Mouse (Mus musculus) limb, embryonic 15.5 days (tissue): ENCODE results near the gene Armc9. TPM values are rescaled to one million over a fixed set of nuclear protein-coding genes. Genes with fewer than 3 reads are reported as not detected.

Experiments
- ATAC-seq: fragments of 200-750 bp; cut with Nextera tagmentation; 2 replicates; pipeline ENCODE4 v1.8.0; 2017; ENCODE audit warnings: low read depth, moderate TSS enrichment; ENCODE audit not compliant: insufficient number of reproducible peaks, low FRiP score, low TSS enrichment
- H3K27ac ChIP-seq: fragments of 300-500 bp; sonication (generic); 2 replicates; pipeline ENCODE4 v1.5.1; 2015; ENCODE audit warnings: moderate library complexity, mild to moderate bottlenecking, inconsistent platforms
- H3K27me3 ChIP-seq: fragments of 300-500 bp; sonication (generic); 2 replicates; pipeline ENCODE4 v1.6.1; 2015; ENCODE audit warnings: inconsistent platforms
- H3K36me3 ChIP-seq: fragments of 300-500 bp; sonication (generic); 2 replicates; pipeline ENCODE4 v1.6.1; 2015; ENCODE audit warnings: inconsistent platforms
- H3K4me1 ChIP-seq: fragments of 300-500 bp; sonication (generic); 2 replicates; pipeline ENCODE4 v1.6.1; 2015; ENCODE audit warnings: inconsistent platforms
- H3K4me2 ChIP-seq: fragments of 300-500 bp; sonication (generic); 2 replicates; pipeline ENCODE4 v1.6.1; 2015; ENCODE audit warnings: mild to moderate bottlenecking, inconsistent platforms
- H3K4me3 ChIP-seq: fragments of 300-500 bp; sonication (generic); 2 replicates; pipeline ENCODE4 v1.5.1; 2015; ENCODE audit warnings: mild to moderate bottlenecking, inconsistent platforms
- H3K9ac ChIP-seq: fragments of 300-500 bp; sonication (generic); 2 replicates; pipeline ENCODE4 v1.6.1; 2015; ENCODE audit warnings: inconsistent platforms
- H3K9me3 ChIP-seq: fragments of 300-500 bp; sonication (generic); 2 replicates; pipeline ENCODE4 v1.6.1; 2016; ENCODE audit warnings: inconsistent platforms
- WGBS: fragments of 180-500 bp; shearing (Covaris S2); methylation state at CpG from one replicate; pipeline ENCODE4 v1.1.7; 2015; 5-methylcytosine and 5-hydroxymethylcytosine counted together
- polyA plus RNA-seq: library from polyadenylated mRNA; unstranded; fragments of >200 nt; fragmentation: Nextera tagmentation; extraction: Ambion mirVana; gene quantifications from 2 replicates; pipeline ENCODE4 v1.2.1, GENCODE M21; 2015

The Armc9 gene
- polyA plus RNA-seq, 1 experiment from 2014 or later = 19.2 TPM

- peaks cover 10% of the 10 kb centered on the region for H3K4me1 ChIP-seq
- H3K36me3 ChIP-seq = no peaks in the 10 kb centered on the region
- no peaks in the 10 kb centered on the region for H3K27me3 ChIP-seq
- no peak overlapping the region for H3K27ac ChIP-seq
- H3K9ac ChIP-seq = no peak overlapping the region
- 49% methylated on average over 3 of the region's 3 CpGs for WGBS
- H3K4me3 ChIP-seq = no peak overlapping the region
- H3K9me3 ChIP-seq = no peaks in the 10 kb centered on the region
- no peak overlapping the region for H3K4me2 ChIP-seq
- ATAC-seq = no peak
Measured at GRCm38 (mm10) chr1:86290452-86290851, 135.9 kb downstream of the Armc9 start.

GRCm38 (mm10) chr1:86293091-86293490 lies 138.5 kb downstream of the Armc9 start:
- Histone ChIP-seq H3K9me3 (no peaks in the 10 kb centered on the region), H3K27me3 (no peaks in the 10 kb centered on the region), H3K9ac (no peak overlapping the region), H3K36me3 (no peaks in the 10 kb centered on the region), H3K27ac (no peak overlapping the region), H3K4me1 (peaks cover 10% of the 10 kb centered on the region), H3K4me3 (no peak overlapping the region), H3K4me2 (no peak overlapping the region)
- 73% methylated on average over 3 of the region's 3 CpGs for WGBS
- ATAC-seq = no peak

GRCm38 (mm10) chr1:86293868-86294267 lies 139.3 kb downstream of the Armc9 start:
- Histone ChIP-seq H3K4me1 (peaks cover 10% of the 10 kb centered on the region), H3K4me2 (no peak overlapping the region), H3K4me3 (no peak overlapping the region), H3K27ac (no peak overlapping the region), H3K9me3 (no peaks in the 10 kb centered on the region), H3K9ac (no peak overlapping the region), H3K27me3 (no peaks in the 10 kb centered on the region), H3K36me3 (no peaks in the 10 kb centered on the region)
- WGBS = 88% methylated on average over 5 of the region's 5 CpGs
- ATAC-seq = no peak

- 36% methylated on average over 4 of the region's 4 CpGs for WGBS
- Histone ChIP-seq H3K4me1 (peaks cover 10% of the 10 kb centered on the region), H3K9me3 (no peaks in the 10 kb centered on the region), H3K27me3 (no peaks in the 10 kb centered on the region), H3K9ac (no peak overlapping the region), H3K27ac (no peak overlapping the region), H3K4me2 (no peak overlapping the region), H3K4me3 (no peak overlapping the region), H3K36me3 (no peaks in the 10 kb centered on the region)
- peak; percentile 38; the same call in 1 of the 2 replicates for ATAC-seq
Measured at GRCm38 (mm10) chr1:86294472-86294871, 139.9 kb downstream of the Armc9 start.

GRCm38 (mm10) chr1:86300093-86300492 lies 145.5 kb downstream of the Armc9 start:
- H3K36me3 ChIP-seq = peaks cover 1% of the 10 kb centered on the region; the same call in 1 of the 2 replicates
- no peak overlapping the region for H3K4me2 ChIP-seq
- H3K27me3 ChIP-seq = peaks cover 11% of the 10 kb centered on the region; the same call in 1 of the 2 replicates
- H3K4me3 ChIP-seq = no peak overlapping the region
- peaks cover 25% of the 10 kb centered on the region for H3K4me1 ChIP-seq
- H3K27ac ChIP-seq = no peak overlapping the region
- H3K9ac ChIP-seq = no peak overlapping the region
- WGBS = 27% methylated on average over 2 of the region's 2 CpGs
- H3K9me3 ChIP-seq = no peaks in the 10 kb centered on the region
- no peak for ATAC-seq

- 55% methylated on average over 7 of the region's 7 CpGs for WGBS
- ATAC-seq = no peak
- H3K27ac ChIP-seq = no peak overlapping the region
- H3K27me3 ChIP-seq = peaks cover 11% of the 10 kb centered on the region; the same call in 1 of the 2 replicates
- H3K4me2 ChIP-seq = no peak overlapping the region
- H3K4me1 ChIP-seq = peaks cover 25% of the 10 kb centered on the region
- H3K36me3 ChIP-seq = peaks cover 6% of the 10 kb centered on the region; the same call in 1 of the 2 replicates
- no peak overlapping the region for H3K4me3 ChIP-seq
- no peaks in the 10 kb centered on the region for H3K9me3 ChIP-seq
- H3K9ac ChIP-seq = no peak overlapping the region
Measured at GRCm38 (mm10) chr1:86300731-86301130, 146.2 kb downstream of the Armc9 start.

- H3K4me2 ChIP-seq = no peak overlapping the region
- H3K4me3 ChIP-seq = no peak overlapping the region
- H3K4me1 ChIP-seq = peaks cover 25% of the 10 kb centered on the region
- ATAC-seq = no peak
- H3K27ac ChIP-seq = no peak overlapping the region
- peaks cover 11% of the 10 kb centered on the region; the same call in 1 of the 2 replicates for H3K27me3 ChIP-seq
- peaks cover 6% of the 10 kb centered on the region; the same call in 1 of the 2 replicates for H3K36me3 ChIP-seq
- no peak overlapping the region for H3K9ac ChIP-seq
- WGBS = 45% methylated on average over 6 of the region's 6 CpGs
- H3K9me3 ChIP-seq = no peaks in the 10 kb centered on the region
Measured at GRCm38 (mm10) chr1:86301221-86302091, 146.9 kb downstream of the Armc9 start.

- Histone ChIP-seq H3K27me3 (peaks cover 11% of the 10 kb centered on the region; the same call in 1 of the 2 replicates), H3K4me3 (peak within 1 kb of the TSS; percentile 69), H3K4me1 (peaks cover 25% of the 10 kb centered on the region), H3K36me3 (peaks cover 6% of the 10 kb centered on the region; the same call in 1 of the 2 replicates), H3K9me3 (no peaks in the 10 kb centered on the region), H3K4me2 (peak within 1 kb of the TSS; percentile 97), H3K9ac (peak within 1 kb of the TSS; percentile 45), H3K27ac (no peak within 1 kb of the TSS)
- WGBS = 37% methylated on average over 6 of the region's 6 CpGs
- no peak for ATAC-seq
Measured at GRCm38 (mm10) chr1:86302532-86302931, 148.0 kb downstream of the Armc9 start, which contains the start of gene B3gnt7. TSS of gene B3gnt7 (plus strand) at chr1:86302832.

GRCm38 (mm10) chr1:86303063-86303872 lies 148.7 kb downstream of the Armc9 start:
- peaks cover 27% of the 10 kb centered on the region for H3K4me1 ChIP-seq
- peaks cover 6% of the 10 kb centered on the region; the same call in 1 of the 2 replicates for H3K36me3 ChIP-seq
- peak overlapping the region; percentile 97 for H3K4me2 ChIP-seq
- peak overlapping the region; percentile 69 for H3K4me3 ChIP-seq
- no peak overlapping the region for H3K27ac ChIP-seq
- H3K27me3 ChIP-seq = peaks cover 11% of the 10 kb centered on the region; the same call in 1 of the 2 replicates
- under 1% methylated on average over 65 of the region's 65 CpGs for WGBS
- ATAC-seq = peak; percentile 64
- H3K9ac ChIP-seq = peak overlapping the region; percentile 45
- no peaks in the 10 kb centered on the region for H3K9me3 ChIP-seq

- no peak overlapping the region for H3K27ac ChIP-seq
- WGBS = 3% methylated on average over 16 of the region's 16 CpGs
- peak overlapping the region; percentile 45 for H3K9ac ChIP-seq
- H3K4me2 ChIP-seq = peak overlapping the region; percentile 97
- no peak for ATAC-seq
- H3K9me3 ChIP-seq = no peaks in the 10 kb centered on the region
- H3K4me1 ChIP-seq = peaks cover 27% of the 10 kb centered on the region
- H3K36me3 ChIP-seq = peaks cover 6% of the 10 kb centered on the region; the same call in 1 of the 2 replicates
- peaks cover 11% of the 10 kb centered on the region; the same call in 1 of the 2 replicates for H3K27me3 ChIP-seq
- peak overlapping the region; percentile 69 for H3K4me3 ChIP-seq
Measured at GRCm38 (mm10) chr1:86303873-86304250, 149.3 kb downstream of the Armc9 start.

GRCm38 (mm10) chr1:86306686-86307085 lies 152.1 kb downstream of the Armc9 start:
- H3K9ac ChIP-seq = no peak overlapping the region
- H3K4me2 ChIP-seq = no peak overlapping the region
- H3K36me3 ChIP-seq = peaks cover 6% of the 10 kb centered on the region; the same call in 1 of the 2 replicates
- no peak for ATAC-seq
- no peaks in the 10 kb centered on the region for H3K9me3 ChIP-seq
- no peak overlapping the region for H3K4me3 ChIP-seq
- H3K27me3 ChIP-seq = peaks cover 11% of the 10 kb centered on the region; the same call in 1 of the 2 replicates
- H3K27ac ChIP-seq = no peak overlapping the region
- H3K4me1 ChIP-seq = peaks cover 30% of the 10 kb centered on the region
- WGBS = 83% methylated on average over 3 of the region's 3 CpGs
